Mouse (Mus musculus) cerebellum, adult 9-10 months (tissue): ENCODE results near the gene Lpin2.

Source experiments
- DNase-seq: peaks from one replicate; pipeline ENCODE4 v3.0.0; 2022

The Lpin2 gene

GRCm38 (mm10) chr17:71177336-71177735, 5.0 kb upstream of the Lpin2 start:
- no peak for DNase-seq

GRCm38 (mm10) chr17:71177949-71178348, 4.4 kb upstream of the Lpin2 start:
- DNase-seq = no peak

GRCm38 (mm10) chr17:71178530-71179181, 3.7 kb upstream of the Lpin2 start:
- DNase-seq = no peak

GRCm38 (mm10) chr17:71179551-71180309, 2.6 kb upstream of the Lpin2 start:
- DNase-seq = no peak

- no peak for DNase-seq
Measured at GRCm38 (mm10) chr17:71180601-71181000, 1.8 kb upstream of the Lpin2 start.

GRCm38 (mm10) chr17:71182871-71183656, 704 bp downstream of the Lpin2 start:
- peak; percentile 78 for DNase-seq

- DNase-seq = peak; percentile 16
Measured at GRCm38 (mm10) chr17:71183657-71184261, 1.4 kb downstream of the Lpin2 start.

GRCm38 (mm10) chr17:71184356-71185111, 2.2 kb downstream of the Lpin2 start:
- peak; percentile 18 for DNase-seq

GRCm38 (mm10) chr17:71185368-71185767, 3.0 kb downstream of the Lpin2 start:
- no peak for DNase-seq

GRCm38 (mm10) chr17:71190589-71190988, 8.2 kb downstream of the Lpin2 start:
- no peak for DNase-seq

- no peak for DNase-seq
Measured at GRCm38 (mm10) chr17:71191063-71191462, 8.7 kb downstream of the Lpin2 start.

- DNase-seq = no peak
Measured at GRCm38 (mm10) chr17:71191651-71192419, 9.5 kb downstream of the Lpin2 start.

- DNase-seq = no peak
Measured at GRCm38 (mm10) chr17:71193019-71193418, 10.7 kb downstream of the Lpin2 start.

GRCm38 (mm10) chr17:71193485-71193884, 11.1 kb downstream of the Lpin2 start:
- no peak for DNase-seq

- no peak for DNase-seq
Measured at GRCm38 (mm10) chr17:71194906-71195632, 12.7 kb downstream of the Lpin2 start.

GRCm38 (mm10) chr17:71195633-71196391, 13.5 kb downstream of the Lpin2 start:
- DNase-seq = peak; percentile 38

GRCm38 (mm10) chr17:71196415-71196814, 14.1 kb downstream of the Lpin2 start:
- no peak for DNase-seq

GRCm38 (mm10) chr17:71199346-71199745, 17.0 kb downstream of the Lpin2 start:
- DNase-seq = no peak

GRCm38 (mm10) chr17:71202136-71202535, 19.8 kb downstream of the Lpin2 start:
- DNase-seq = no peak
